Mouse (Mus musculus) skeletal muscle tissue, postnatal 0 days (tissue): ENCODE measurements around the gene Atp6v0b. TPM values are rescaled to one million over a fixed set of nuclear protein-coding genes. Genes with fewer than 3 reads are reported as not detected.

Experiments used
- polyA plus RNA-seq: library from polyadenylated mRNA; unstranded; fragments of >200 nt; fragmentation: Nextera tagmentation; extraction: Ambion mirVana; gene quantifications from 2 replicates; pipeline ENCODE4 v1.2.1, GENCODE M21; 2015

Gene Atp6v0b
- 138 and 139 TPM in 2 replicates for polyA plus RNA-seq

GRCm38 (mm10) chr4:117887133-117887532, at the start of gene Atp6v0b:
Atp6v0b (minus strand) TSS chr4:117887333.

GRCm38 (mm10) chr4:117929391-117929881, 42.3 kb upstream of the Atp6v0b start, which contains the start of gene Artn:
Artn (minus strand) TSS chr4:117929763.

GRCm38 (mm10) chr4:117914591-117915442, 27.7 kb upstream of the Atp6v0b start, which contains the start of gene Ipo13:
Ipo13 (minus strand) TSS chr4:117914999.

GRCm38 (mm10) chr4:117891738-117892161, 4.6 kb upstream of the Atp6v0b start, which contains the start of gene Dph2:
Dph2 (minus strand) TSS chr4:117892032.

GRCm38 (mm10) chr4:117882701-117883691, 4.1 kb downstream of the Atp6v0b start, which contains the start of gene B4galt2:
B4galt2 (minus strand) TSS chr4:117883487.

GRCm38 (mm10) chr4:117872471-117872886, 14.7 kb downstream of the Atp6v0b start, which contains the start of gene Ccdc24:
Ccdc24 (minus strand) TSS chr4:117872557.

GRCm38 (mm10) chr4:117834457-117834844, 52.7 kb downstream of the Atp6v0b start, which contains the start of gene Slc6a9:
Slc6a9 (plus strand) TSS chr4:117834506.

Other genes starting within 250 kb of the Atp6v0b start
- gene Dmap1, start 205.1 kb downstream of the Atp6v0b start, polyA plus RNA-seq = 33.4 and 36.9 TPM in 2 replicates
- gene Gm12845, start 162.9 kb downstream of the Atp6v0b start, polyA plus RNA-seq = not detected in 2 replicates
- gene Klf17, start 121.7 kb downstream of the Atp6v0b start, polyA plus RNA-seq = not detected in 2 replicates
- 2.7 and 2.9 TPM in 2 replicates for gene Slc6a9, start 52.8 kb downstream of the Atp6v0b start, polyA plus RNA-seq
- gene Ccdc24, start 14.8 kb downstream of the Atp6v0b start, polyA plus RNA-seq = 0.46 and 0.53 TPM in 2 replicates
- 10.1 and 10.3 TPM in 2 replicates for gene B4galt2, start 3.8 kb downstream of the Atp6v0b start, polyA plus RNA-seq
- gene Dph2, start 4.7 kb upstream of the Atp6v0b start, polyA plus RNA-seq = 4.3 and 4.8 TPM in 2 replicates
- 62.7 and 74.9 TPM in 2 replicates for gene Ipo13, start 27.7 kb upstream of the Atp6v0b start, polyA plus RNA-seq
- 1.3 and 1.4 TPM in 2 replicates for gene Artn, start 42.4 kb upstream of the Atp6v0b start, polyA plus RNA-seq
- 6.8 and 7.0 TPM in 2 replicates for gene St3gal3, start 247.6 kb upstream of the Atp6v0b start, polyA plus RNA-seq